Comparison of ENCODE assay signal across 9 mouse cellular contexts in genomic region chr6:144814931-144815364, GRCm38 (mm10). TPM values are rescaled to one million over a fixed set of nuclear protein-coding genes. Genes with fewer than 3 reads are reported as not detected.
A peak's percentile ranks its signal among the peaks of the same experiment; 100 is the strongest.
DNase-seq lines count a peak whose midpoint lies in the region; ATAC-seq and TF ChIP-seq lines count a peak whose summit lies in the region.
"Had no signal": no experiment of that assay in that cellular context is flagged by ENCODE, and none has a peak within 500 bp of the region (broad histone marks: within the 10 kb centered on the region; RNA-seq: fewer than 3 reads in every experiment).

No protein-coding gene starts in this region.

- peak; percentile 23 to 24 for DNase-seq in heart, adult 2 months
- DNase-seq in heart, postnatal 25 days (ENCODE audit: low spot score), result no peak
- peak; percentile 56 for DNase-seq in kidney, postnatal 14 days
- DNase-seq in lung, embryonic 14.5 days, result peak; percentile 85
- peak; percentile 45 for DNase-seq in retina, postnatal 7 days (ENCODE audit: low read depth, low spot score)

- TF ChIP-seq EP300 in heart, adult 2 months (IDR thresholded peaks at IDR 0.05; ENCODE audit: insufficient read depth, low read depth, low read length), result no peak

- no peak for TF ChIP-seq POLR2A in heart, adult 2 months (IDR thresholded peaks at IDR 0.05; ENCODE audit: insufficient read depth, low read depth, low read length)
- no peak for TF ChIP-seq POLR2A in cortical plate, adult 2 months (IDR thresholded peaks at IDR 0.05; ENCODE audit: extremely low read depth, insufficient read depth, low read length)

- 11% methylated on average over 6 of the region's 6 CpGs for WGBS in heart, adult 2 months
- WGBS in heart, embryonic 16.5 days, result 14% methylated on average over 6 of the region's 6 CpGs
- WGBS in lung, embryonic 14.5 days, result 4% methylated on average over 6 of the region's 6 CpGs

- no peak overlapping the region for H3K9ac ChIP-seq in heart, adult 2 months (ENCODE audit: low read depth, low read length)
- no peak overlapping the region for H3K9ac ChIP-seq in heart, embryonic 16.5 days (ENCODE audit: low read length)
- no peak overlapping the region for H3K9ac ChIP-seq in lung, embryonic 14.5 days
- H3K9ac ChIP-seq: limb, embryonic 15.5 days had no signal

- H3K9me3 ChIP-seq in heart, embryonic 16.5 days (replicated peaks; ENCODE audit: control insufficient read depth, low read length), result no peaks in the 10 kb centered on the region
- no peaks in the 10 kb centered on the region for H3K9me3 ChIP-seq in lung, embryonic 14.5 days (ENCODE audit: low read depth, low read length)
- H3K9me3 ChIP-seq: limb, embryonic 15.5 days had no signal

- H3K4me2 ChIP-seq in heart, embryonic 16.5 days (ENCODE audit: low read depth, low read length), result no peak overlapping the region
- H3K4me2 ChIP-seq in lung, embryonic 14.5 days, result no peak overlapping the region
- H3K4me2 ChIP-seq: limb, embryonic 15.5 days had no signal

- ATAC-seq in heart, embryonic 16.5 days (replicated peaks; ENCODE audit: extremely low read depth, insufficient read depth, low FRiP score), result peak; percentile 52
- peak; percentile 58 for ATAC-seq in lung, embryonic 14.5 days (ENCODE audit: insufficient read depth)
- no peak for ATAC-seq in erythroid progenitor cell, adult 5-6 weeks (replicated peaks; ENCODE audit: low FRiP score, poor library complexity, severe bottlenecking)

- H3K27me3 ChIP-seq in heart, adult 2 months (ENCODE audit: control insufficient read depth, insufficient read depth, low read length), result no peaks in the 10 kb centered on the region
- no peaks in the 10 kb centered on the region for H3K27me3 ChIP-seq in heart, embryonic 16.5 days (ENCODE audit: control insufficient read depth, insufficient read depth, low read length)
- no peaks in the 10 kb centered on the region for H3K27me3 ChIP-seq in lung, embryonic 14.5 days (ENCODE audit: insufficient read depth, low read length)
- H3K27me3 ChIP-seq: limb, embryonic 15.5 days had no signal

- peak; percentile 81 for TF ChIP-seq CTCF in heart, adult 2 months (IDR thresholded peaks at IDR 0.05)
- TF ChIP-seq CTCF in cortical plate, adult 2 months (IDR thresholded peaks at IDR 0.05; ENCODE audit: extremely low read depth, insufficient read depth, low read length), result peak; percentile 60
- TF ChIP-seq CTCF in lung, embryonic 14.5 days (IDR thresholded peaks at IDR 0.05; ENCODE audit: low read depth), result peak; percentile 77

- no peak overlapping the region for H3K27ac ChIP-seq in heart, adult 2 months
- H3K27ac ChIP-seq in cortical plate, adult 2 months (ENCODE audit: insufficient read depth, low read length), result no peak overlapping the region
- H3K27ac ChIP-seq in heart, embryonic 16.5 days (ENCODE audit: low read length), result no peak overlapping the region
- H3K27ac ChIP-seq in lung, embryonic 14.5 days (ENCODE audit: low read depth), result no peak overlapping the region
- H3K27ac ChIP-seq: limb, embryonic 15.5 days had no signal

- H3K4me3 ChIP-seq in heart, adult 2 months, result no peak overlapping the region
- H3K4me3 ChIP-seq in cortical plate, adult 2 months (ENCODE audit: insufficient read depth, low read length), result no peak overlapping the region
- H3K4me3 ChIP-seq in heart, embryonic 16.5 days (ENCODE audit: low read length), result no peak overlapping the region
- no peak overlapping the region for H3K4me3 ChIP-seq in lung, embryonic 14.5 days (ENCODE audit: low read depth, low read length)
- H3K4me3 ChIP-seq: limb, embryonic 15.5 days had no signal

- intact Hi-C loops in heart, adult 2 months (cut with DNase I), result loop anchor here (10.0 kb wide), 2 partner anchors 170 to 310 kb away; no protein-coding TSS in a partner anchor
- intact Hi-C loops in heart, postnatal 25 days (cut with DNase I), result loop anchor here (10.0 kb wide), 1 partner anchor 310 kb away; no protein-coding TSS in a partner anchor

- H3K4me1 ChIP-seq in heart, adult 2 months (ENCODE audit: control insufficient read depth, insufficient read depth, low read length), result no peaks in the 10 kb centered on the region; the same call in 1 of the 2 replicates
- H3K4me1 ChIP-seq in cortical plate, adult 2 months (ENCODE audit: control insufficient read depth, insufficient read depth, low read length), result no peaks in the 10 kb centered on the region
- H3K4me1 ChIP-seq in heart, embryonic 16.5 days (ENCODE audit: control insufficient read depth, insufficient read depth, low read length), result no peaks in the 10 kb centered on the region
- H3K4me1 ChIP-seq in lung, embryonic 14.5 days (ENCODE audit: insufficient read depth), result no peaks in the 10 kb centered on the region
- H3K4me1 ChIP-seq: limb, embryonic 15.5 days had no signal

- no peaks in the 10 kb centered on the region for H3K36me3 ChIP-seq in heart, adult 2 months (ENCODE audit: control insufficient read depth, insufficient read depth, low read length)
- H3K36me3 ChIP-seq in heart, embryonic 16.5 days (ENCODE audit: control insufficient read depth, insufficient read depth), result no peaks in the 10 kb centered on the region
- no peaks in the 10 kb centered on the region for H3K36me3 ChIP-seq in lung, embryonic 14.5 days (ENCODE audit: insufficient read depth)
- H3K36me3 ChIP-seq: limb, embryonic 15.5 days had no signal

- H3K79me2 ChIP-seq in heart, adult 2 months (replicated peaks; ENCODE audit: control insufficient read depth, insufficient read depth, low read length), result no peaks in the 10 kb centered on the region

RNA-seq across cellular contexts. Expression of gene Sox5, which starts 33.2 kb away (rescaled TPM):
- total RNA-seq in heart, adult 2 months (2021), result 1 to 10 TPM; 2.4 to 3.4 TPM
- 1.7 and 2.1 TPM in 2 replicates for polyA plus RNA-seq in heart, adult 2 months (2012; rRNA removed)
- 1 to 10 TPM; 2.8 to 2.9 TPM for total RNA-seq in heart, postnatal 25 days (2021)
- 24.3 and 28.9 TPM in 2 replicates for polyA plus RNA-seq in cortical plate, adult 2 months (2012; rRNA removed)
- 8.8 and 10.2 TPM in 2 replicates for polyA plus RNA-seq in heart, embryonic 16.5 days (2015; fragmentation: Nextera tagmentation; extraction: Ambion mirVana)
- 21.3 and 22.3 TPM in 2 replicates for polyA plus RNA-seq in lung, embryonic 14.5 days (2014; fragmentation: Nextera tagmentation; extraction: Ambion mirVana)
- total RNA-seq in erythroid progenitor cell, adult 5-6 weeks (2015; ENCODE audit: low replicate concordance), result 7.1 TPM in 1 of 2 replicates, not detected in the other
- total RNA-seq in erythroid progenitor cell, adult 5-6 weeks (2017; ENCODE audit: low replicate concordance), result 2.6 and 4.9 TPM in 2 replicates
